Comparison of ENCODE assay signal across 28 mouse cellular contexts in the genomic region with DNA sequence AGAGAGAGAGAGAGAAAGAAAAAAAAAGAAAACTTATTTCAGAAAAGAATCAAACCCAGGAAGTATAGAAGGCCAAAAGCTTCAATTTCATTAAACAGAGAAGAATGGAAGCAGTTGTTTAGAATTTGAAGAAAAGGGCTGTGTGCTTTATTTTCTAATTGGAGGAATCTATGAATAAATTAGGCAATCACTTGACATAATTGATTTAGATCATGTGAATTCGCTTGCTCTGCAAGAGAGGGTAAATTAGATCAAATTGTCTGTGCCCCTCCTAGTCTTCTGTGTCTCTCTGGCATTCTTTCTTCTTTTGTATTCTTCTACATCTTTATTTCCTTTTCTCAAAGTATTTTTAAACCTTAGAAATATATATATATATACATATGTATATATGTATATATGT.
"Had no signal": no experiment of that assay in that cellular context is flagged by ENCODE, and none has a peak within 500 bp of the region (broad histone marks: within the 10 kb centered on the region; RNA-seq: fewer than 3 reads in every experiment).

No protein-coding gene starts in this region.

- H3K36me3 ChIP-seq: heart, embryonic 10.5 days; heart, embryonic 12.5 days; hindbrain, embryonic 10.5 days; hindbrain, embryonic 12.5 days; intestine, embryonic 15.5 days; limb, embryonic 10.5 days; limb, embryonic 12.5 days; liver, embryonic 13.5 days; liver, embryonic 15.5 days had no signal

- H3K4me1 ChIP-seq: hindbrain, embryonic 12.5 days; intestine, embryonic 15.5 days; limb, embryonic 12.5 days; liver, embryonic 13.5 days; liver, embryonic 15.5 days had no signal

- H3K9ac ChIP-seq: heart, embryonic 12.5 days; hindbrain, embryonic 12.5 days; hindbrain, embryonic 14.5 days; intestine, embryonic 15.5 days; limb, embryonic 12.5 days; liver, embryonic 13.5 days; liver, embryonic 15.5 days had no signal

- H3K4me2 ChIP-seq: heart, embryonic 12.5 days; hindbrain, embryonic 12.5 days; hindbrain, embryonic 14.5 days; intestine, embryonic 15.5 days; limb, embryonic 12.5 days; liver, embryonic 11.5 days; liver, embryonic 13.5 days; liver, embryonic 15.5 days had no signal

- H3K9me3 ChIP-seq: heart, embryonic 10.5 days; heart, embryonic 12.5 days; hindbrain, embryonic 10.5 days; hindbrain, embryonic 12.5 days; intestine, embryonic 15.5 days; limb, embryonic 10.5 days; limb, embryonic 12.5 days; liver, embryonic 13.5 days; liver, embryonic 15.5 days had no signal

- DNase-seq: gastrocnemius, adult 2 months; gastrocnemius, postnatal 10 days; gastrocnemius, postnatal 25 days; heart, adult 18-20 months; heart, postnatal 10 days; heart, postnatal 4 days; kidney, adult 18-20 months; kidney, adult 8-10 months; kidney, postnatal 10 days; kidney, postnatal 25 days; kidney, postnatal 4 days; liver; liver, embryonic 13.5 days had no signal

- H3K4me3 ChIP-seq: gastrocnemius, adult 2 months; heart, embryonic 10.5 days; heart, embryonic 12.5 days; hindbrain, embryonic 10.5 days; hindbrain, embryonic 12.5 days; intestine, embryonic 15.5 days; layer of hippocampus, adult 2 months; left cerebral cortex, adult 2 months; limb, embryonic 10.5 days; limb, embryonic 12.5 days; liver, embryonic 13.5 days; liver, embryonic 15.5 days had no signal

- H3K27me3 ChIP-seq: heart, embryonic 12.5 days; hindbrain, embryonic 12.5 days; intestine, embryonic 15.5 days; limb, embryonic 12.5 days; liver, embryonic 13.5 days; liver, embryonic 15.5 days had no signal

- ATAC-seq: hindbrain, embryonic 16.5 days; inflammation-experienced regulatory T-cells, adult 6 months; intestine, embryonic 15.5 days; intestine, postnatal 0 days had no signal

- H3K27ac ChIP-seq: gastrocnemius, adult 2 months; heart, embryonic 10.5 days; hindbrain, embryonic 10.5 days; hindbrain, embryonic 12.5 days; hindbrain, embryonic 14.5 days; intestine, embryonic 15.5 days; layer of hippocampus, adult 2 months; left cerebral cortex, adult 2 months; limb, embryonic 10.5 days; limb, embryonic 12.5 days; liver, embryonic 13.5 days; liver, embryonic 15.5 days had no signal
